Mouse (Mus musculus) lung, embryonic 15.5 days (tissue): ENCODE results near the gene Mdfic. TPM values are rescaled to one million over a fixed set of nuclear protein-coding genes. Genes with fewer than 3 reads are reported as not detected.
A peak's percentile ranks its signal among the peaks of the same experiment; 100 is the strongest.

Experiments
- ATAC-seq: fragments of 200-750 bp; cut with Nextera tagmentation; 2 replicates; pipeline ENCODE4 v1.8.0; 2017; ENCODE audit warnings: moderate number of reproducible peaks, borderline replicate concordance; ENCODE audit not compliant: low FRiP score, low TSS enrichment; ENCODE audit errors: extremely low read depth
- H3K27ac ChIP-seq: fragments of 300-500 bp; sonication (generic); 2 replicates; pipeline ENCODE4 v1.5.1; 2015; ENCODE audit warnings: moderate library complexity, mild to moderate bottlenecking, inconsistent platforms
- H3K27me3 ChIP-seq: fragments of 300-500 bp; sonication (generic); 2 replicates; pipeline ENCODE4 v1.6.1; 2015; ENCODE audit warnings: inconsistent platforms
- H3K36me3 ChIP-seq: fragments of 300-500 bp; sonication (generic); 2 replicates; pipeline ENCODE4 v1.6.1; 2015; ENCODE audit warnings: inconsistent platforms
- H3K4me1 ChIP-seq: fragments of 300-500 bp; sonication (generic); 2 replicates; pipeline ENCODE4 v1.6.1; 2015; ENCODE audit warnings: inconsistent platforms
- H3K4me2 ChIP-seq: fragments of 300-500 bp; sonication (generic); 2 replicates; pipeline ENCODE4 v1.6.1; 2015; ENCODE audit warnings: inconsistent platforms, mild to moderate bottlenecking, moderate library complexity
- H3K4me3 ChIP-seq: fragments of 300-500 bp; sonication (generic); 2 replicates; pipeline ENCODE4 v1.5.1; 2015; ENCODE audit warnings: mild to moderate bottlenecking, inconsistent platforms
- H3K9ac ChIP-seq: fragments of 300-500 bp; sonication (generic); 2 replicates; pipeline ENCODE4 v1.6.1; 2015; ENCODE audit warnings: inconsistent platforms
- H3K9me3 ChIP-seq: fragments of 300-500 bp; sonication (generic); 2 replicates; pipeline ENCODE4 v1.6.1; 2016; ENCODE audit warnings: inconsistent platforms
- WGBS: fragments of 180-500 bp; shearing (Covaris S2); methylation state at CpG from one replicate; pipeline ENCODE4 v1.1.7; 2015; 5-methylcytosine and 5-hydroxymethylcytosine counted together
- polyA plus RNA-seq: library from polyadenylated mRNA; unstranded; fragments of >200 nt; fragmentation: Nextera tagmentation; extraction: Ambion mirVana; gene quantifications from 2 replicates; pipeline ENCODE4 v1.2.1, GENCODE M21; 2015

The Mdfic gene
- polyA plus RNA-seq, 1 experiment from 2014 or later: 9.9 TPM

DNA sequence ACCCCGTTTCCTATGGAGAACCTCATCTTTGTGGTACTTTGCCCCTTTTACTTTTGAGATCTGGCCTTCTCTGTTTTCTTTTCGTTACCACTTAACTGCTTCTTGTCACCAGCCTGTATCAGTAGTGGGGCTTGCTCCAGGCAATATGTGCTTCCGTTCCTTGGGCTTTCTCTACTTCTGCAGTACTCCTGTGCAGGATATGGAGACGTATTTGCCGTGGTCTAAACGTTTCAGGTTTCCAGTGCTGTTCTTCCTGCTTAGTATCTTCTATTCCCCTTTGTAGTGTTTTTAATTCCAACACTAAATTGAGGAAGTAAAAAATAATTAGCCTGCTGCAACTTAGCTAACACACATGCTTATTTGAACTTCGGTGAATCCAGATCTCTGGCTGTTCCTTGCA, 43.6 kb downstream of the Mdfic start:
- no peak for ATAC-seq
- Histone ChIP-seq H3K9me3 (no peaks in the 10 kb centered on the region), H3K27ac (no peak overlapping the region), H3K36me3 (no peaks in the 10 kb centered on the region), H3K27me3 (no peaks in the 10 kb centered on the region), H3K9ac (no peak overlapping the region), H3K4me3 (no peak overlapping the region), H3K4me2 (no peak overlapping the region), H3K4me1 (peaks cover 12% of the 10 kb centered on the region; the same call in 1 of the 2 replicates)
- WGBS: 76% methylated on average over 7 of the region's 7 CpGs

DNA sequence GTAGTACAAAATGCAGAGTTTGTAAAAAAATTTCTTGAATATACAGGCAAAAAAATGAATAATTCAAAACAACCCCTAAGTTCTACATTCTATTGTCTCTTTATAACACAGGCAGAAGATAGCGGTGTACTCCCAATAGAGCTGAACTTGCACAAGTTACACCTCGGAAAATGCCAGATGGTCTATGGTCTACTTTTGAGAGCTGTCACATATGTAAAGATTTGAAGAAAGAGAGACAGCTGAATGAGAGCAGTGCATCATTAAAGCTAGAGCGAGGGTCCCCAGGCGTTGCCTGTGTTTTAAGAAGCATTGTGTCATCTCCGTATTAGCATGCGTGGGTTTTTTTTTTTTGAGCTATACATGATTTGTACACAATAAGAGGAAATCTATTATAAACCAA, 47.0 kb downstream of the Mdfic start:
- no peak overlapping the region for H3K27ac ChIP-seq
- no peak overlapping the region for H3K9ac ChIP-seq
- H3K36me3 ChIP-seq: peaks cover 11% of the 10 kb centered on the region
- 68% methylated on average over 6 of the region's 6 CpGs for WGBS
- no peaks in the 10 kb centered on the region for H3K4me1 ChIP-seq
- H3K4me3 ChIP-seq: no peak overlapping the region
- no peaks in the 10 kb centered on the region for H3K27me3 ChIP-seq
- no peak overlapping the region for H3K4me2 ChIP-seq
- H3K9me3 ChIP-seq: no peaks in the 10 kb centered on the region
- ATAC-seq: no peak

DNA sequence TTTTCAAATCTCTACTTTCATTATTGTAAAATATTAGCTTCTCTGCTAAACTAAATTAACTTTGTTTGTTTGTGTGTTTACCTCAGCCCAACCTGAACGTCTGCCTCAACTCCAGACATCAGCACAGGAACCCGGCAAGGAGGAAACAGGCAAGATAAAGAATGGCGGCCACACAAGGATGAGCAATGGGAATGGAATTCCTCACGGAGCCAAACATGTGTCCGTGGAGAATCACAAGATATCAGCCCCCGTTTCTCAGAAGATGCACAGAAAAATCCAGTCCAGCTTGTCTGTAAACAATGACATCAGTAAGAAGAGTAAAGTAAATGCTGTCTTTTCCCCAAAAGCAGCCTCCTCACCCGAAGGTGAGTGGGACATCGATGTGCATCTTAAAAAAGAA, 49.7 kb downstream of the Mdfic start:
- ATAC-seq: no peak
- no peak overlapping the region for H3K27ac ChIP-seq

DNA sequence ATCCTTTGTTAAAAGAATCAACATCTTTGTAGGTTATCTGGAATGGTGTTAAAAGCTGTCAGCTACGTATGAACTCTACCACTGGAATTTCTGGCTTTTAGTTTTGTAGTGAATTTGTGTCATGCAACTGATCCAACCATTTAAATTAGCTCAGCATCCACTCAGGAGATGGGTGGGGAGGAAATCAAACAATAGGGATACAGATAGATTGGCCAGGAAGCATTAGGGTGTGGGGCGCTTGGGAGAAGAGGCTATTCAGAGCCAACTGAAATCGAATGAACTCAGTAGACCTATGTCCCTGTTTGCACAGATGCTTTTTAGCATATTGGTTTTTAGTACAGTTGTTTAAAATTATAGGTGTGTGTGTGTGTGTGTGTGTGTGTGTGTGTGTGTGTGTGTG, 56.6 kb downstream of the Mdfic start:
- no peaks in the 10 kb centered on the region for H3K4me1 ChIP-seq
- no peak overlapping the region for H3K9ac ChIP-seq
- H3K9me3 ChIP-seq: no peaks in the 10 kb centered on the region
- H3K4me2 ChIP-seq: no peak overlapping the region
- no peak overlapping the region for H3K4me3 ChIP-seq
- H3K27ac ChIP-seq: no peak overlapping the region
- H3K27me3 ChIP-seq: no peaks in the 10 kb centered on the region
- H3K36me3 ChIP-seq: peaks cover 11% of the 10 kb centered on the region
- 87% methylated on average over 3 of the region's 3 CpGs for WGBS
- ATAC-seq: no peak

More for the DNA sequence above, 49.7 kb downstream of the Mdfic start:
- Histone ChIP-seq H3K4me1 (no peaks in the 10 kb centered on the region), H3K27me3 (no peaks in the 10 kb centered on the region), H3K9ac (no peak overlapping the region), H3K4me3 (no peak overlapping the region), H3K9me3 (no peaks in the 10 kb centered on the region), H3K4me2 (no peak overlapping the region), H3K36me3 (peaks cover 16% of the 10 kb centered on the region)
- 40% methylated on average over 8 of the region's 8 CpGs for WGBS

DNA sequence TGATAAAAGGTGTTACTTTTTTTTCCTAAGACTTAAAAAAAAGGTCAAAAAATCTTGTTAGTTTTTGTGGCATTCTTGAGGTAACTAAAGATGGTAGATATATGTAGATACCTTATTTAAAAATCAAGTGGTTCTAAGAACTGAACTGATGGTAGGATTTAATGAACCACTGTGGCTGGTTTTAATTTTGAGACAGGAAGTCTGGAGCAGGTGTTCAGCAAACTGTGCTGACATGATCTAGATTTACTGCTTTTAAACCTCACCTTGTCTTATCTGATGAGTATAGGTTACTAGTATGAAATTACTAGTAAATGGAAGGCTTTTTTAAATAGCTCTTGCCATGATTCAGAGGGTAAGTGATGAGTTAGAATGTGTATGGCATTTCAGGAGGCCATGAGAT, 59.7 kb downstream of the Mdfic start:
- Histone ChIP-seq H3K4me2 (no peak overlapping the region), H3K4me1 (no peaks in the 10 kb centered on the region), H3K9me3 (no peaks in the 10 kb centered on the region), H3K4me3 (no peak overlapping the region), H3K27me3 (no peaks in the 10 kb centered on the region), H3K36me3 (peaks cover 6% of the 10 kb centered on the region; the same call in 1 of the 2 replicates), H3K27ac (no peak overlapping the region), H3K9ac (no peak overlapping the region)
- ATAC-seq: no peak

DNA sequence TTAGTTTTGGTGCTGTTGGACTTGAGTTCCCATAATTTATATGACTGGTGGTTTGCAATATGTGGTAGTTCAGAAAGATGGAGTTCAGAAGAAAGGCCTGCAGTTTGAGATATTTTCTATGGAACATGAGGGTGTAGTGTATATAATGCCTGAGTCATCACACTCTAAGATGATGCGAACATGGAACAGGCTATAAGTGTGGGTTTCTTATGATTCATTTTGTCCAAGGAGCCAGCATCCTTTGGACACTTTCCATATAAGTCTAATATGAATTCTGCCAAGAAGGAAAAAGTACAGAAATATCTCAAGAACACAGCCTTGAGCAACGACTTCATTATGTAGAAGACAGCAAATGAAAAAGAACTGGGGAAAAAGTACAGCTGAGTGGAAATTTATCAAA, 60.2 kb downstream of the Mdfic start:
- Histone ChIP-seq H3K36me3 (peaks cover 3% of the 10 kb centered on the region; the same call in 1 of the 2 replicates), H3K4me1 (no peaks in the 10 kb centered on the region), H3K27me3 (no peaks in the 10 kb centered on the region), H3K27ac (no peak overlapping the region), H3K4me2 (no peak overlapping the region), H3K9ac (no peak overlapping the region), H3K4me3 (no peak overlapping the region), H3K9me3 (no peaks in the 10 kb centered on the region)
- WGBS: 71% methylated on average over 2 of the region's 2 CpGs
- ATAC-seq: no peak

- Histone ChIP-seq H3K27me3 (no peaks in the 10 kb centered on the region), H3K4me1 (peaks cover 22% of the 10 kb centered on the region), H3K4me3 (no peak overlapping the region), H3K27ac (peak overlapping the region; percentile 11; the same call in 1 of the 2 replicates), H3K9ac (no peak overlapping the region), H3K4me2 (no peak overlapping the region; the same call in 1 of the 2 replicates), H3K36me3 (no peaks in the 10 kb centered on the region), H3K9me3 (no peaks in the 10 kb centered on the region)
- ATAC-seq: peak; percentile 78; the same call in 1 of the 2 replicates
- WGBS: 33% methylated on average over 16 of the region's 16 CpGs
These were observed 69.4 kb downstream of the Mdfic start for GRCm38 (mm10) chr6:15789523-15790500.

DNA sequence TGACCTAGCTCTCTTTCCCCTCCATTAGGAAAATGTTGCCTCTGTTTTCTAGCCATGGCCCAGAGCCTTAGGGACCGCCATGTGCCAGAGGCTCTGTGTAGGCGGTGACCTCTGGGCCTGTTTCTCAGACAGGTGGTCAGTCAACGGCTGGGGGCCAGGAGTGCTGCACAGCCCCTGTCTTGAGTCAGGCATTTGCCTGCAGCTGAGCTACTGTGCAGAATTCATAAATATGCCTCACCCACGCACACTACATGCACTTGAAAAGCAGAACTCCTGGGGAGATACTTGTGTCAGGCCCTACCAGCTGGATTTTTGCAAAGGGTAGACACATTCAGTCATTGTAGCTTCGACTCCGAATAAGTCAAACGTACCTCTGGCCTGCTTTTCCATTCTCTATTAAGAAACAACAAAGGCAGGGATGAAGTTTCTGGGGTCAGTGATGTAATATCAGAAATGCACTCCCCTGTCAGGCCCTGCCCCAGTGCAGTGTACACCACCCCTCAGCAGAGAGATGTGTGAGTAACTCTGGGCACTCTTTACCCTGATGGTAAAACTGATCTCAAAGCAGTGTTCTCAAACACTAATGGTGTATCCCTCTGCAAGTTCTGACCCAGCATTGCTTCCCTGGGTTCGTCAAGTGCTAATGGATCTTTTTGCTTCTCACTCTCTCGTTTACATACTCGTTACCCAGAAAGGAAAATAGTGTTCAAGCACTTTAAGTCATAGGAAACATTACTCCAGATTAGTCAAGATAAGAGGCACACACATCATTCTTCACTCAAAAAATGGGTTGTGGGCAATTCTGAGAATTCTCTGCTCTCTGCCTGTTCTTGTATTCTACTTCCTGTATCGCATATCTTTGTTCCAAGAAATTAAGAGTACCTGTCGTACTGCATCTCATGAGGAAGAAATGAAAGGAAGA, 72.5 kb downstream of the Mdfic start:
- H3K27me3 ChIP-seq: no peaks in the 10 kb centered on the region
- 0 out of 2 replicates have a peak overlapping the region, but pooled peaks have one; percentile 1 for H3K27ac ChIP-seq
- peaks cover 22% of the 10 kb centered on the region for H3K4me1 ChIP-seq
- peak overlapping the region; percentile 26; the same call in 1 of the 2 replicates for H3K4me2 ChIP-seq
- H3K36me3 ChIP-seq: no peaks in the 10 kb centered on the region
- no peak for ATAC-seq
- H3K4me3 ChIP-seq: no peak overlapping the region
- WGBS: 55% methylated on average over 12 of the region's 12 CpGs
- no peaks in the 10 kb centered on the region for H3K9me3 ChIP-seq
- H3K9ac ChIP-seq: no peak overlapping the region

GRCm38 (mm10) chr6:15793602-15794345, 73.3 kb downstream of the Mdfic start:
- no peaks in the 10 kb centered on the region for H3K27me3 ChIP-seq
- H3K4me2 ChIP-seq: peak overlapping the region; percentile 26; the same call in 1 of the 2 replicates
- ATAC-seq: no peak
- H3K4me1 ChIP-seq: peaks cover 22% of the 10 kb centered on the region
- no peak overlapping the region for H3K4me3 ChIP-seq
- H3K9me3 ChIP-seq: no peaks in the 10 kb centered on the region
- H3K27ac ChIP-seq: peak overlapping the region; percentile 45
- WGBS: 39% methylated on average over 8 of the region's 8 CpGs
- H3K36me3 ChIP-seq: 0 out of 2 replicates have a peak, but pooled peaks cover 3% of the 10 kb centered on the region
- no peak overlapping the region for H3K9ac ChIP-seq

GRCm38 (mm10) chr6:15794801-15795200, 74.3 kb downstream of the Mdfic start:
- ATAC-seq: no peak
- Histone ChIP-seq H3K27me3 (no peaks in the 10 kb centered on the region), H3K27ac (no peak overlapping the region), H3K4me1 (peaks cover 16% of the 10 kb centered on the region), H3K4me2 (no peak overlapping the region), H3K9ac (no peak overlapping the region), H3K36me3 (peaks cover 7% of the 10 kb centered on the region; the same call in 1 of the 2 replicates), H3K9me3 (no peaks in the 10 kb centered on the region), H3K4me3 (no peak overlapping the region)
- 87% methylated on average over 3 of the region's 3 CpGs for WGBS

- no peak overlapping the region for H3K4me3 ChIP-seq
- no peaks in the 10 kb centered on the region for H3K27me3 ChIP-seq
- ATAC-seq: no peak
- no peak overlapping the region for H3K27ac ChIP-seq
- no peak overlapping the region for H3K4me2 ChIP-seq
- WGBS: 86% methylated on average over 5 of the region's 5 CpGs
- H3K36me3 ChIP-seq: no peaks in the 10 kb centered on the region
- no peaks in the 10 kb centered on the region for H3K9me3 ChIP-seq
- no peak overlapping the region for H3K9ac ChIP-seq
- H3K4me1 ChIP-seq: no peaks in the 10 kb centered on the region
These were observed 86.9 kb downstream of the Mdfic start for GRCm38 (mm10) chr6:15807382-15807781.
